Mouse (Mus musculus) olfactory bulb, adult 2 months (tissue): ENCODE data around the gene Mta2.

ENCODE experiments used
- CTCF ChIP-seq: fragments of 200-500 bp; IDR thresholded peaks from 2 replicates; pipeline ENCODE4 v1.5.1; 2012; ENCODE audit warnings: low read depth, mild to moderate bottlenecking, low read length, moderate library complexity; ENCODE audit not compliant: insufficient read depth
- POLR2A ChIP-seq: fragments of 200-500 bp; IDR thresholded peaks from 2 replicates; pipeline ENCODE4 v1.6.1; 2012; ENCODE audit warnings: mild to moderate bottlenecking, low read depth, low read length, moderate library complexity; ENCODE audit not compliant: insufficient read depth

GRCm38 (mm10) chr19:8976535-8976934 lies 34.9 kb downstream of the Mta2 start:
- 0 out of 2 replicates have a peak, but pooled peaks have one; percentile 32 for TF ChIP-seq CTCF
- TF ChIP-seq POLR2A: no peak
